Mouse (Mus musculus) testis, adult 2 months (tissue): ENCODE measurements around the gene Ifnk. TPM values are rescaled to one million over a fixed set of nuclear protein-coding genes. Genes with fewer than 3 reads are reported as not detected.

Experiments used
- H3K27ac ChIP-seq: fragments of 200-500 bp; 2 replicates; pipeline ENCODE4 v1.5.1; 2012; ENCODE audit warnings: low read depth, low read length; ENCODE audit not compliant: control insufficient read depth, insufficient read depth
- H3K27me3 ChIP-seq: fragments of 200-500 bp; 2 replicates; pipeline ENCODE4 v1.6.1; 2012; ENCODE audit warnings: mild to moderate bottlenecking, low read length, moderate library complexity; ENCODE audit not compliant: control insufficient read depth, insufficient read depth
- H3K36me3 ChIP-seq: fragments of 200-500 bp; 2 replicates; pipeline ENCODE4 v1.6.1; 2012; ENCODE audit warnings: mild to moderate bottlenecking, low read length; ENCODE audit not compliant: control insufficient read depth, insufficient read depth
- H3K4me1 ChIP-seq: fragments of 200-500 bp; 2 replicates; pipeline ENCODE4 v1.6.1; 2012; ENCODE audit warnings: low read length; ENCODE audit not compliant: control insufficient read depth, insufficient read depth
- H3K4me3 ChIP-seq: fragments of 200-500 bp; 2 replicates; pipeline ENCODE4 v1.5.1; 2012; ENCODE audit warnings: low read depth, mild to moderate bottlenecking, low read length, moderate library complexity, mixed read lengths; ENCODE audit not compliant: control insufficient read depth
- CTCF ChIP-seq: fragments of 200-500 bp; IDR thresholded peaks from 2 replicates; pipeline ENCODE4 v1.5.1; 2012; ENCODE audit warnings: low read depth, mild to moderate bottlenecking, inconsistent platforms, low read length, moderate library complexity; ENCODE audit not compliant: control insufficient read depth, insufficient read depth, insufficient replicate concordance
- POLR2A ChIP-seq: fragments of 200-500 bp; IDR thresholded peaks from 2 replicates; pipeline ENCODE4 v1.6.1; 2012; ENCODE audit warnings: low read depth, mild to moderate bottlenecking, inconsistent platforms, low read length, moderate library complexity; ENCODE audit not compliant: control insufficient read depth
- polyA plus RNA-seq: library from polyadenylated mRNA; depleted of rRNA; stranded (reverse); fragments of >200 nt; gene quantifications from 2 replicates; pipeline ENCODE4 v1.2.3, GENCODE M21; 2012

Ifnk gene
- polyA plus RNA-seq, 1 experiment, result not detected

GRCm38 (mm10) chr4:35138077-35138476, 13.8 kb upstream of the Ifnk start:
- H3K27me3 ChIP-seq, result no peaks in the 10 kb centered on the region
- no peak overlapping the region for H3K27ac ChIP-seq
- no peaks in the 10 kb centered on the region for H3K36me3 ChIP-seq
- no peaks in the 10 kb centered on the region for H3K4me1 ChIP-seq
- no peak overlapping the region for H3K4me3 ChIP-seq
- no peak for TF ChIP-seq POLR2A

GRCm38 (mm10) chr4:35140317-35140716, 11.5 kb upstream of the Ifnk start:
- no peak overlapping the region for H3K4me3 ChIP-seq
- H3K27ac ChIP-seq, result no peak overlapping the region
- no peaks in the 10 kb centered on the region for H3K27me3 ChIP-seq
- no peaks in the 10 kb centered on the region for H3K36me3 ChIP-seq
- no peaks in the 10 kb centered on the region for H3K4me1 ChIP-seq
- TF ChIP-seq CTCF, result no peak
- TF ChIP-seq POLR2A, result no peak

GRCm38 (mm10) chr4:35143472-35144102, 8.3 kb upstream of the Ifnk start:
- no peak for TF ChIP-seq POLR2A
- no peak for TF ChIP-seq CTCF
- H3K27ac ChIP-seq, result no peak overlapping the region

GRCm38 (mm10) chr4:35145726-35146125, 6.1 kb upstream of the Ifnk start:
- no peaks in the 10 kb centered on the region for H3K27me3 ChIP-seq
- H3K4me3 ChIP-seq, result no peak overlapping the region
- no peak for TF ChIP-seq POLR2A
- TF ChIP-seq CTCF, result no peak
- no peaks in the 10 kb centered on the region for H3K4me1 ChIP-seq
- H3K27ac ChIP-seq, result no peak overlapping the region
- no peaks in the 10 kb centered on the region for H3K36me3 ChIP-seq

More at GRCm38 (mm10) chr4:35143472-35144102, 8.3 kb upstream of the Ifnk start:
- no peaks in the 10 kb centered on the region for H3K27me3 ChIP-seq
- H3K36me3 ChIP-seq, result no peaks in the 10 kb centered on the region
- no peak overlapping the region for H3K4me3 ChIP-seq
- H3K4me1 ChIP-seq, result no peaks in the 10 kb centered on the region

- Histone ChIP-seq H3K4me3 (no peak overlapping the region), H3K27ac (no peak overlapping the region), H3K4me1 (no peaks in the 10 kb centered on the region), H3K36me3 (no peaks in the 10 kb centered on the region), H3K27me3 (no peaks in the 10 kb centered on the region)
- no peak for TF ChIP-seq CTCF
- TF ChIP-seq POLR2A, result no peak
Measured at GRCm38 (mm10) chr4:35146597-35146996, 5.3 kb upstream of the Ifnk start.

- Histone ChIP-seq H3K4me1 (no peaks in the 10 kb centered on the region), H3K4me3 (no peak overlapping the region), H3K27ac (no peak overlapping the region), H3K36me3 (no peaks in the 10 kb centered on the region), H3K27me3 (no peaks in the 10 kb centered on the region)
- TF ChIP-seq POLR2A (no peak), CTCF (no peak)
Measured at GRCm38 (mm10) chr4:35148326-35148725, 3.5 kb upstream of the Ifnk start.

GRCm38 (mm10) chr4:35150706-35151105, 1.1 kb upstream of the Ifnk start:
- TF ChIP-seq CTCF (no peak), POLR2A (no peak)

GRCm38 (mm10) chr4:35154051-35154450, 2.2 kb downstream of the Ifnk start:
- Histone ChIP-seq H3K36me3 (no peaks in the 10 kb centered on the region), H3K4me1 (peaks cover 19% of the 10 kb centered on the region), H3K4me3 (no peak overlapping the region), H3K27ac (no peak overlapping the region), H3K27me3 (0 out of 2 replicates have a peak, but pooled peaks cover 2% of the 10 kb centered on the region)
- TF ChIP-seq CTCF (no peak), POLR2A (no peak)

More at GRCm38 (mm10) chr4:35150706-35151105, 1.1 kb upstream of the Ifnk start:
- H3K27ac ChIP-seq, result no peak overlapping the region
- H3K4me1 ChIP-seq, result peaks cover 3% of the 10 kb centered on the region; the same call in 1 of the 2 replicates
- H3K36me3 ChIP-seq, result no peaks in the 10 kb centered on the region
- no peaks in the 10 kb centered on the region for H3K27me3 ChIP-seq
- no peak overlapping the region for H3K4me3 ChIP-seq
